Mouse (Mus musculus) midbrain, embryonic 16.5 days (tissue): ENCODE data around the gene Miga1. TPM values are rescaled to one million over a fixed set of nuclear protein-coding genes. Genes with fewer than 3 reads are reported as not detected.

Experiments used
- ATAC-seq: fragments of 200-750 bp; cut with Nextera tagmentation; 2 replicates; pipeline ENCODE4 v1.8.0; 2017; ENCODE audit warnings: moderate TSS enrichment
- H3K27ac ChIP-seq: fragments of 300-500 bp; sonication (generic); 2 replicates; pipeline ENCODE4 v1.5.1; 2014; ENCODE audit warnings: mild to moderate bottlenecking, low read length, mixed read lengths
- H3K27me3 ChIP-seq: fragments of 300-500 bp; sonication (generic); 2 replicates; pipeline ENCODE4 v1.6.1; 2014; ENCODE audit warnings: low read depth, low read length, mixed read lengths; ENCODE audit not compliant: control insufficient read depth, insufficient read depth
- H3K36me3 ChIP-seq: fragments of 300-500 bp; sonication (generic); 2 replicates; pipeline ENCODE4 v1.6.1; 2014; ENCODE audit warnings: mild to moderate bottlenecking, low read length, moderate library complexity, mixed read lengths; ENCODE audit not compliant: control insufficient read depth, insufficient read depth
- H3K4me1 ChIP-seq: fragments of 300-500 bp; sonication (generic); 2 replicates; pipeline ENCODE4 v1.6.1; 2014; ENCODE audit warnings: mild to moderate bottlenecking, low read length, mixed read lengths; ENCODE audit not compliant: control insufficient read depth, insufficient read depth
- H3K4me2 ChIP-seq: fragments of 300-500 bp; sonication (generic); 2 replicates; pipeline ENCODE4 v1.6.1; 2014; ENCODE audit warnings: mild to moderate bottlenecking, low read length, mixed read lengths
- H3K4me3 ChIP-seq: fragments of 300-500 bp; sonication (generic); 2 replicates; pipeline ENCODE4 v1.5.1; 2014; ENCODE audit warnings: low read depth, mild to moderate bottlenecking, low read length, moderate library complexity, mixed read lengths
- H3K9ac ChIP-seq: fragments of 300-500 bp; sonication (generic); 2 replicates; pipeline ENCODE4 v1.6.1; 2014; ENCODE audit warnings: low read depth, low read length, mixed read lengths
- H3K9me3 ChIP-seq: fragments of 300-500 bp; sonication (generic); replicated peaks from 2 replicates; pipeline ENCODE4 v1.6.1; 2014; ENCODE audit warnings: mild to moderate bottlenecking, low read length, mixed read lengths; ENCODE audit not compliant: control insufficient read depth, poor library complexity, severe bottlenecking
- WGBS: fragments of 180-500 bp; shearing (Covaris S2); extraction: QIAGEN DNeasy Blood & Tissue Kit; methylation state at CpG from one replicate; pipeline ENCODE4 v1.1.7; 2014; 5-methylcytosine and 5-hydroxymethylcytosine counted together
- polyA plus RNA-seq: library from polyadenylated mRNA; unstranded; fragments of >200 nt; fragmentation: Nextera tagmentation; extraction: Ambion mirVana; gene quantifications from 2 replicates; pipeline ENCODE4 v1.2.1, GENCODE M21; 2015

The Miga1 gene
- 18.4 and 19.3 TPM in 2 replicates for polyA plus RNA-seq

GRCm38 (mm10) chr3:152339862-152340557 lies at the start of gene Miga1:
Miga1 (minus strand) TSS chr3:152340407.
- H3K4me3 ChIP-seq = peak within 1 kb of the TSS; percentile 75
- ATAC-seq = peak; percentile 97
- peaks cover 10% of the 10 kb centered on the region for H3K36me3 ChIP-seq
- no peaks in the 10 kb centered on the region for H3K27me3 ChIP-seq
- H3K4me2 ChIP-seq = peak within 1 kb of the TSS; percentile 56
- 2% methylated on average over 54 of the region's 54 CpGs for WGBS
- H3K9me3 ChIP-seq = no peaks in the 10 kb centered on the region
- H3K4me1 ChIP-seq = peaks cover 9% of the 10 kb centered on the region
- H3K9ac ChIP-seq = peak within 1 kb of the TSS; percentile 75
- peak within 1 kb of the TSS; percentile 70 for H3K27ac ChIP-seq

- Histone ChIP-seq H3K4me2 (no peak overlapping the region), H3K4me1 (no peaks in the 10 kb centered on the region), H3K9me3 (no peaks in the 10 kb centered on the region), H3K27me3 (no peaks in the 10 kb centered on the region), H3K36me3 (peaks cover 18% of the 10 kb centered on the region), H3K9ac (no peak overlapping the region), H3K4me3 (no peak overlapping the region), H3K27ac (no peak overlapping the region)
- no peak for ATAC-seq
- WGBS = 73% methylated on average over 11 of the region's 11 CpGs
These were observed 43.9 kb upstream of the Miga1 start for GRCm38 (mm10) chr3:152384106-152384505.

GRCm38 (mm10) chr3:152376063-152376462 lies 35.9 kb upstream of the Miga1 start:
- no peak overlapping the region for H3K4me2 ChIP-seq
- H3K9ac ChIP-seq = no peak overlapping the region
- no peaks in the 10 kb centered on the region for H3K9me3 ChIP-seq
- H3K36me3 ChIP-seq = peaks cover 34% of the 10 kb centered on the region
- H3K27ac ChIP-seq = no peak overlapping the region
- WGBS = 94% methylated on average over 4 of the region's 4 CpGs
- no peak overlapping the region for H3K4me3 ChIP-seq
- ATAC-seq = no peak
- H3K4me1 ChIP-seq = no peaks in the 10 kb centered on the region
- H3K27me3 ChIP-seq = no peaks in the 10 kb centered on the region

GRCm38 (mm10) chr3:152364181-152364580 lies 24.0 kb upstream of the Miga1 start:
- no peaks in the 10 kb centered on the region for H3K4me1 ChIP-seq
- H3K4me3 ChIP-seq = no peak overlapping the region
- no peak for ATAC-seq
- 95% methylated on average over 2 of the region's 2 CpGs for WGBS
- peaks cover 46% of the 10 kb centered on the region for H3K36me3 ChIP-seq
- H3K9ac ChIP-seq = no peak overlapping the region
- H3K9me3 ChIP-seq = no peaks in the 10 kb centered on the region
- no peaks in the 10 kb centered on the region for H3K27me3 ChIP-seq
- no peak overlapping the region for H3K4me2 ChIP-seq
- no peak overlapping the region for H3K27ac ChIP-seq

- H3K9ac ChIP-seq = no peak overlapping the region
- H3K27me3 ChIP-seq = no peaks in the 10 kb centered on the region
- 81% methylated on average over 7 of the region's 7 CpGs for WGBS
- H3K9me3 ChIP-seq = no peaks in the 10 kb centered on the region
- ATAC-seq = no peak
- no peak overlapping the region for H3K4me3 ChIP-seq
- H3K4me1 ChIP-seq = no peaks in the 10 kb centered on the region
- peaks cover 25% of the 10 kb centered on the region for H3K36me3 ChIP-seq
- no peak overlapping the region for H3K27ac ChIP-seq
- H3K4me2 ChIP-seq = no peak overlapping the region
These were observed 18.9 kb upstream of the Miga1 start for GRCm38 (mm10) chr3:152359151-152359550.

- 81% methylated on average over 9 of the region's 9 CpGs for WGBS
- no peak overlapping the region for H3K4me3 ChIP-seq
- H3K27me3 ChIP-seq = no peaks in the 10 kb centered on the region
- no peaks in the 10 kb centered on the region for H3K9me3 ChIP-seq
- peaks cover 9% of the 10 kb centered on the region; the same call in 1 of the 2 replicates for H3K4me1 ChIP-seq
- ATAC-seq = peak; percentile 44; the same call in 1 of the 2 replicates
- no peak overlapping the region for H3K9ac ChIP-seq
- H3K27ac ChIP-seq = no peak overlapping the region
- H3K36me3 ChIP-seq = peaks cover 6% of the 10 kb centered on the region
- no peak overlapping the region for H3K4me2 ChIP-seq
These were observed 16.5 kb upstream of the Miga1 start for GRCm38 (mm10) chr3:152356751-152357150.

GRCm38 (mm10) chr3:152355361-152355760 lies 15.2 kb upstream of the Miga1 start:
- Histone ChIP-seq H3K27ac (no peak overlapping the region), H3K4me3 (no peak overlapping the region), H3K27me3 (no peaks in the 10 kb centered on the region), H3K4me2 (no peak overlapping the region), H3K9ac (no peak overlapping the region), H3K9me3 (no peaks in the 10 kb centered on the region), H3K36me3 (peaks cover 3% of the 10 kb centered on the region), H3K4me1 (peaks cover 11% of the 10 kb centered on the region; the same call in 1 of the 2 replicates)
- ATAC-seq = no peak
- 81% methylated on average over 5 of the region's 5 CpGs for WGBS

GRCm38 (mm10) chr3:152353434-152354177 lies 13.4 kb upstream of the Miga1 start:
- Histone ChIP-seq H3K27me3 (no peaks in the 10 kb centered on the region), H3K27ac (no peak overlapping the region; the same call in 1 of the 2 replicates), H3K4me1 (peaks cover 19% of the 10 kb centered on the region), H3K9me3 (no peaks in the 10 kb centered on the region), H3K36me3 (no peaks in the 10 kb centered on the region; the same call in 1 of the 2 replicates), H3K9ac (no peak overlapping the region), H3K4me3 (no peak overlapping the region), H3K4me2 (no peak overlapping the region)
- ATAC-seq = 0 out of 2 replicates have a peak, but pooled peaks have one; percentile 19
- 58% methylated on average over 10 of the region's 10 CpGs for WGBS

GRCm38 (mm10) chr3:152352289-152352688 lies 12.1 kb upstream of the Miga1 start:
- no peak overlapping the region for H3K27ac ChIP-seq
- WGBS = 87% methylated on average over 4 of the region's 4 CpGs
- no peak for ATAC-seq
- H3K36me3 ChIP-seq = no peaks in the 10 kb centered on the region
- H3K4me1 ChIP-seq = peaks cover 30% of the 10 kb centered on the region
- H3K4me3 ChIP-seq = no peak overlapping the region
- H3K9me3 ChIP-seq = no peaks in the 10 kb centered on the region
- no peak overlapping the region for H3K4me2 ChIP-seq
- no peaks in the 10 kb centered on the region for H3K27me3 ChIP-seq
- H3K9ac ChIP-seq = no peak overlapping the region
